Mouse (Mus musculus) stomach, embryonic 14.5 days (tissue): ENCODE data around the gene Bicdl1. TPM values are rescaled to one million over a fixed set of nuclear protein-coding genes. Genes with fewer than 3 reads are reported as not detected.

Experiments used
- ATAC-seq: fragments of 200-750 bp; cut with Nextera tagmentation; 2 replicates; pipeline ENCODE4 v1.8.0; 2017; ENCODE audit warnings: low read depth, moderate TSS enrichment; ENCODE audit not compliant: insufficient number of reproducible peaks, insufficient read depth, low FRiP score
- H3K27ac ChIP-seq: fragments of 300-500 bp; sonication (generic); 2 replicates; pipeline ENCODE4 v1.5.1; 2014; ENCODE audit warnings: mild to moderate bottlenecking, low read length, moderate library complexity, mixed read lengths
- H3K27me3 ChIP-seq: fragments of 300-500 bp; sonication (generic); 2 replicates; pipeline ENCODE4 v1.6.1; 2014; ENCODE audit warnings: low read length, control low read depth, mixed read lengths; ENCODE audit not compliant: control insufficient read depth, insufficient read depth
- H3K36me3 ChIP-seq: fragments of 300-500 bp; sonication (generic); 2 replicates; pipeline ENCODE4 v1.6.1; 2014; ENCODE audit warnings: mild to moderate bottlenecking, control low read depth, low read length, moderate library complexity, mixed read lengths; ENCODE audit not compliant: control insufficient read depth, insufficient read depth
- H3K4me1 ChIP-seq: fragments of 300-500 bp; sonication (generic); 2 replicates; pipeline ENCODE4 v1.6.1; 2014; ENCODE audit warnings: low read length, control low read depth, mixed read lengths; ENCODE audit not compliant: control insufficient read depth, insufficient read depth
- H3K4me2 ChIP-seq: fragments of 300-500 bp; sonication (generic); replicated peaks from 2 replicates; pipeline ENCODE4 v1.6.1; 2014; ENCODE audit warnings: low read depth, low read length, control low read depth
- H3K4me3 ChIP-seq: fragments of 300-500 bp; sonication (generic); 2 replicates; pipeline ENCODE4 v1.5.1; 2014; ENCODE audit warnings: low read depth, low read length, control low read depth
- H3K9ac ChIP-seq: fragments of 300-500 bp; sonication (generic); replicated peaks from 2 replicates; pipeline ENCODE4 v1.6.1; 2014; ENCODE audit warnings: low read depth, mild to moderate bottlenecking, control low read depth, low read length, moderate library complexity, mixed read lengths
- H3K9me3 ChIP-seq: fragments of 300-500 bp; sonication (generic); 2 replicates; pipeline ENCODE4 v1.6.1; 2016; ENCODE audit warnings: low read depth, low read length, control low read depth; ENCODE audit not compliant: control insufficient read depth
- WGBS: fragments of 180-500 bp; shearing (Covaris S2); extraction: QIAGEN DNeasy Blood & Tissue Kit; methylation state at CpG from one replicate; pipeline ENCODE4 v1.1.7; 2014; 5-methylcytosine and 5-hydroxymethylcytosine counted together
- polyA plus RNA-seq: library from polyadenylated mRNA; unstranded; fragments of >200 nt; fragmentation: Nextera tagmentation; extraction: Ambion mirVana; gene quantifications from 2 replicates; pipeline ENCODE4 v1.2.1, GENCODE M21; 2014

Gene Bicdl1
- 10.4 and 11.6 TPM in 2 replicates for polyA plus RNA-seq

GRCm38 (mm10) chr5:115731001-115731731 lies at the start of gene Bicdl1:
TSS of gene Bicdl1 (minus strand) at chr5:115731621.
- Histone ChIP-seq H3K4me2 (peak within 1 kb of the TSS; percentile 99), H3K9me3 (no peaks in the 10 kb centered on the region), H3K36me3 (no peaks in the 10 kb centered on the region), H3K27ac (peak within 1 kb of the TSS; percentile 44; the same call in 1 of the 2 replicates), H3K4me1 (peaks cover 5% of the 10 kb centered on the region; the same call in 1 of the 2 replicates), H3K4me3 (peak within 1 kb of the TSS; percentile 54), H3K9ac (no peak within 1 kb of the TSS), H3K27me3 (peaks cover 7% of the 10 kb centered on the region)
- peak; percentile 75 for ATAC-seq
- under 1% methylated on average over 55 of the region's 83 CpGs for WGBS

- Histone ChIP-seq H3K36me3 (no peaks in the 10 kb centered on the region), H3K4me1 (no peaks in the 10 kb centered on the region), H3K9me3 (no peaks in the 10 kb centered on the region), H3K4me3 (no peak overlapping the region), H3K27ac (no peak overlapping the region), H3K9ac (no peak overlapping the region), H3K4me2 (no peak overlapping the region), H3K27me3 (no peaks in the 10 kb centered on the region)
- ATAC-seq: no peak
- WGBS: 69% methylated on average over 4 of the region's 4 CpGs
Measured at GRCm38 (mm10) chr5:115776911-115777310, 45.5 kb upstream of the Bicdl1 start.

GRCm38 (mm10) chr5:115775350-115775749 lies 43.9 kb upstream of the Bicdl1 start:
- 56% methylated on average over 4 of the region's 4 CpGs for WGBS
- ATAC-seq: no peak
- Histone ChIP-seq H3K4me2 (no peak overlapping the region), H3K36me3 (no peaks in the 10 kb centered on the region), H3K9me3 (no peaks in the 10 kb centered on the region), H3K9ac (no peak overlapping the region), H3K27me3 (no peaks in the 10 kb centered on the region), H3K4me3 (no peak overlapping the region), H3K4me1 (no peaks in the 10 kb centered on the region), H3K27ac (no peak overlapping the region)

- no peak for ATAC-seq
- 86% methylated on average over 4 of the region's 4 CpGs for WGBS
Measured at GRCm38 (mm10) chr5:115770048-115770447, 38.6 kb upstream of the Bicdl1 start.

GRCm38 (mm10) chr5:115769116-115769515 lies 37.7 kb upstream of the Bicdl1 start:
- H3K9me3 ChIP-seq: no peaks in the 10 kb centered on the region
- H3K4me3 ChIP-seq: no peak overlapping the region
- no peak for ATAC-seq
- WGBS: 92% methylated on average over 4 of the region's 4 CpGs
- H3K4me1 ChIP-seq: no peaks in the 10 kb centered on the region
- no peak overlapping the region for H3K27ac ChIP-seq
- no peak overlapping the region for H3K9ac ChIP-seq
- H3K36me3 ChIP-seq: no peaks in the 10 kb centered on the region
- H3K27me3 ChIP-seq: no peaks in the 10 kb centered on the region
- H3K4me2 ChIP-seq: no peak overlapping the region

More at GRCm38 (mm10) chr5:115770048-115770447, 38.6 kb upstream of the Bicdl1 start:
- H3K27me3 ChIP-seq: no peaks in the 10 kb centered on the region
- no peaks in the 10 kb centered on the region for H3K36me3 ChIP-seq
- H3K9me3 ChIP-seq: no peaks in the 10 kb centered on the region
- H3K4me1 ChIP-seq: no peaks in the 10 kb centered on the region
- no peak overlapping the region for H3K9ac ChIP-seq
- H3K27ac ChIP-seq: no peak overlapping the region
- no peak overlapping the region for H3K4me3 ChIP-seq
- no peak overlapping the region for H3K4me2 ChIP-seq

- H3K4me3 ChIP-seq: no peak overlapping the region
- H3K4me2 ChIP-seq: no peak overlapping the region
- no peak for ATAC-seq
- H3K36me3 ChIP-seq: no peaks in the 10 kb centered on the region
- no peak overlapping the region for H3K27ac ChIP-seq
- no peak overlapping the region for H3K9ac ChIP-seq
- no peaks in the 10 kb centered on the region for H3K4me1 ChIP-seq
- no peaks in the 10 kb centered on the region for H3K27me3 ChIP-seq
- 76% methylated on average over 8 of the region's 8 CpGs for WGBS
- H3K9me3 ChIP-seq: no peaks in the 10 kb centered on the region
Measured at GRCm38 (mm10) chr5:115766821-115767220, 35.4 kb upstream of the Bicdl1 start.

- no peak overlapping the region for H3K4me3 ChIP-seq
- H3K27me3 ChIP-seq: no peaks in the 10 kb centered on the region
- no peaks in the 10 kb centered on the region for H3K9me3 ChIP-seq
- 85% methylated on average over 2 of the region's 2 CpGs for WGBS
- no peaks in the 10 kb centered on the region for H3K36me3 ChIP-seq
- H3K4me2 ChIP-seq: no peak overlapping the region
- H3K4me1 ChIP-seq: 0 out of 2 replicates have a peak, but pooled peaks cover 2% of the 10 kb centered on the region
- no peak for ATAC-seq
- no peak overlapping the region for H3K27ac ChIP-seq
- H3K9ac ChIP-seq: no peak overlapping the region
Measured at GRCm38 (mm10) chr5:115763981-115764380, 32.6 kb upstream of the Bicdl1 start.

DNA sequence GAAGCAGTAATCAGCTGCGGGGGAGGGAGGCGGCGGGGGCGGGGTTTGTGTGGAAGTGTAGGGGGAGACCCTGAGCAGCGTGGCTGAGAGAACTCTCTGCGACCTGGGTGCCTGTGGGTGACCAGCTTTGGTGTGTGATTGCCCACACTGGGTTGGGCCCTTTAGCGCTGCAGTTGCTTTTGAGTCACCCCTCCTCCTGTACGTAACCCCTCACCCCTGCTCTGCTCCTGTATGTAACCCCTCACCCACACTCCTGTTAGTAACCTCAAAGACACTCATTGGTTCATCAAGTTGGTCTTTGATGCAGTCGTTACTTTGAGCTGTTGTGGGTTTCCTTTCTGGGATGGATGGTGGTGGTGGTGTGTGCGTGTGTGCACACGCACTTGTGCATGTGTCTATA lies 29.5 kb upstream of the Bicdl1 start:
- no peak for ATAC-seq
- Histone ChIP-seq H3K4me3 (no peak overlapping the region), H3K27me3 (no peaks in the 10 kb centered on the region), H3K4me2 (no peak overlapping the region), H3K9ac (no peak overlapping the region), H3K27ac (no peak overlapping the region), H3K9me3 (no peaks in the 10 kb centered on the region), H3K36me3 (no peaks in the 10 kb centered on the region), H3K4me1 (0 out of 2 replicates have a peak, but pooled peaks cover 4% of the 10 kb centered on the region)
- WGBS: 65% methylated on average over 11 of the region's 11 CpGs
